Mouse (Mus musculus): ENCODE results near the gene Adcy2. TPM values are rescaled to one million over a fixed set of nuclear protein-coding genes. Genes with fewer than 3 reads are reported as not detected.

The Adcy2 gene
- polyA plus RNA-seq, 1 experiment from 2014 or later = 2.5 TPM

GRCm38 (mm10) chr13:68793286-68793685 is 206.1 kb downstream of the Adcy2 start:
- no peaks in the 10 kb centered on the region for H3K4me1 ChIP-seq
- no peak for ATAC-seq (ENCODE audit: low FRiP score, low read depth)

GRCm38 (mm10) chr13:68787286-68788061 is 211.9 kb downstream of the Adcy2 start:
- Histone ChIP-seq H3K4me3 (no peak overlapping the region), H3K27ac (replicated peaks) (no peak overlapping the region), H3K4me2 (replicated peaks) (no peak overlapping the region), H3K36me3 (no peaks in the 10 kb centered on the region), H3K4me1 (no peaks in the 10 kb centered on the region), H3K27me3 (no peaks in the 10 kb centered on the region), H3K9ac (replicated peaks) (no peak overlapping the region), H3K9me3 (no peaks in the 10 kb centered on the region)
- 93% methylated on average over 8 of the region's 8 CpGs for WGBS
- ATAC-seq (ENCODE audit: low FRiP score, low read depth) = no peak

More at GRCm38 (mm10) chr13:68793286-68793685, 206.1 kb downstream of the Adcy2 start:
- H3K27ac ChIP-seq (replicated peaks) = no peak overlapping the region
- H3K9me3 ChIP-seq = no peaks in the 10 kb centered on the region
- no peaks in the 10 kb centered on the region for H3K36me3 ChIP-seq
- H3K4me3 ChIP-seq = no peak overlapping the region
- H3K9ac ChIP-seq (replicated peaks) = no peak overlapping the region
- no peak overlapping the region for H3K4me2 ChIP-seq (replicated peaks)
- H3K27me3 ChIP-seq = no peaks in the 10 kb centered on the region

GRCm38 (mm10) chr13:68783096-68783495 is 216.2 kb downstream of the Adcy2 start:
- Histone ChIP-seq H3K4me3 (no peak overlapping the region), H3K9ac (replicated peaks) (no peak overlapping the region), H3K4me1 (no peaks in the 10 kb centered on the region), H3K27ac (replicated peaks) (no peak overlapping the region), H3K9me3 (no peaks in the 10 kb centered on the region), H3K36me3 (no peaks in the 10 kb centered on the region), H3K27me3 (no peaks in the 10 kb centered on the region), H3K4me2 (replicated peaks) (no peak overlapping the region)
- ATAC-seq (ENCODE audit: low FRiP score, low read depth) = no peak
- WGBS = 78% methylated on average over 1 of the region's 1 CpGs

- Histone ChIP-seq H3K4me1 (no peaks in the 10 kb centered on the region), H3K9me3 (no peaks in the 10 kb centered on the region), H3K27ac (replicated peaks) (no peak overlapping the region), H3K27me3 (no peaks in the 10 kb centered on the region), H3K9ac (replicated peaks) (no peak overlapping the region), H3K4me3 (no peak overlapping the region), H3K4me2 (replicated peaks) (no peak overlapping the region), H3K36me3 (no peaks in the 10 kb centered on the region)
- ATAC-seq (ENCODE audit: low FRiP score, low read depth) = no peak
- WGBS = 89% methylated on average over 6 of the region's 6 CpGs
These were observed 221.2 kb downstream of the Adcy2 start for GRCm38 (mm10) chr13:68778011-68778672.

GRCm38 (mm10) chr13:68773599-68774211 is 225.6 kb downstream of the Adcy2 start:
- no peak for ATAC-seq (ENCODE audit: low FRiP score, low read depth)
- WGBS = 57% methylated on average over 2 of the region's 2 CpGs
- no peak overlapping the region for H3K9ac ChIP-seq (replicated peaks)
- H3K27ac ChIP-seq (replicated peaks) = no peak overlapping the region
- H3K9me3 ChIP-seq = no peaks in the 10 kb centered on the region
- no peaks in the 10 kb centered on the region for H3K4me1 ChIP-seq
- H3K36me3 ChIP-seq = no peaks in the 10 kb centered on the region
- no peaks in the 10 kb centered on the region for H3K27me3 ChIP-seq
- H3K4me3 ChIP-seq = no peak overlapping the region
- H3K4me2 ChIP-seq (replicated peaks) = no peak overlapping the region

GRCm38 (mm10) chr13:68768588-68768987 is 230.8 kb downstream of the Adcy2 start:
- H3K27ac ChIP-seq (replicated peaks) = no peak overlapping the region
- H3K4me3 ChIP-seq = no peak overlapping the region
- H3K9ac ChIP-seq (replicated peaks) = no peak overlapping the region
- H3K9me3 ChIP-seq = no peaks in the 10 kb centered on the region
- no peaks in the 10 kb centered on the region for H3K36me3 ChIP-seq
- WGBS = 91% methylated on average over 3 of the region's 3 CpGs
- H3K4me1 ChIP-seq = no peaks in the 10 kb centered on the region
- no peak for ATAC-seq (ENCODE audit: low FRiP score, low read depth)
- H3K4me2 ChIP-seq (replicated peaks) = no peak overlapping the region
- H3K27me3 ChIP-seq = no peaks in the 10 kb centered on the region

- Histone ChIP-seq H3K9ac (replicated peaks) (no peak overlapping the region), H3K9me3 (no peaks in the 10 kb centered on the region), H3K4me1 (no peaks in the 10 kb centered on the region), H3K4me3 (no peak overlapping the region), H3K27ac (replicated peaks) (no peak overlapping the region), H3K36me3 (no peaks in the 10 kb centered on the region), H3K4me2 (replicated peaks) (no peak overlapping the region), H3K27me3 (no peaks in the 10 kb centered on the region)
- ATAC-seq (ENCODE audit: low FRiP score, low read depth) = no peak
- 82% methylated on average over 8 of the region's 8 CpGs for WGBS
These were observed 233.3 kb downstream of the Adcy2 start for GRCm38 (mm10) chr13:68765896-68766578.

- WGBS = 85% methylated on average over 3 of the region's 3 CpGs
- no peak for ATAC-seq (ENCODE audit: low FRiP score, low read depth)
These were observed 234.7 kb downstream of the Adcy2 start for GRCm38 (mm10) chr13:68764614-68765013.

GRCm38 (mm10) chr13:68749801-68750200 is 249.5 kb downstream of the Adcy2 start:
- no peaks in the 10 kb centered on the region for H3K36me3 ChIP-seq
- no peaks in the 10 kb centered on the region for H3K9me3 ChIP-seq
- H3K9ac ChIP-seq (replicated peaks) = no peak overlapping the region
- 79% methylated on average over 9 of the region's 9 CpGs for WGBS
- no peak for ATAC-seq (ENCODE audit: low FRiP score, low read depth)
- H3K4me1 ChIP-seq = no peaks in the 10 kb centered on the region
- no peaks in the 10 kb centered on the region for H3K27me3 ChIP-seq
- H3K27ac ChIP-seq (replicated peaks) = no peak overlapping the region
- H3K4me3 ChIP-seq = no peak overlapping the region
- H3K4me2 ChIP-seq (replicated peaks) = no peak overlapping the region

More at GRCm38 (mm10) chr13:68764614-68765013, 234.7 kb downstream of the Adcy2 start:
- Histone ChIP-seq H3K36me3 (no peaks in the 10 kb centered on the region), H3K4me3 (no peak overlapping the region), H3K27ac (replicated peaks) (no peak overlapping the region), H3K4me2 (replicated peaks) (no peak overlapping the region), H3K9ac (replicated peaks) (no peak overlapping the region), H3K4me1 (no peaks in the 10 kb centered on the region), H3K9me3 (no peaks in the 10 kb centered on the region), H3K27me3 (no peaks in the 10 kb centered on the region)

- Histone ChIP-seq H3K27me3 (no peaks in the 10 kb centered on the region), H3K4me1 (no peaks in the 10 kb centered on the region), H3K27ac (replicated peaks) (no peak overlapping the region), H3K36me3 (no peaks in the 10 kb centered on the region), H3K4me2 (replicated peaks) (no peak overlapping the region), H3K9me3 (no peaks in the 10 kb centered on the region), H3K9ac (replicated peaks) (no peak overlapping the region), H3K4me3 (no peak overlapping the region)
- ATAC-seq (ENCODE audit: low FRiP score, low read depth) = no peak
- WGBS = 88% methylated on average over 2 of the region's 2 CpGs
These were observed 250.0 kb downstream of the Adcy2 start for GRCm38 (mm10) chr13:68749370-68749769.

GRCm38 (mm10) chr13:68745426-68745825 is 253.9 kb downstream of the Adcy2 start:
- no peaks in the 10 kb centered on the region for H3K4me1 ChIP-seq
- 89% methylated on average over 5 of the region's 5 CpGs for WGBS
- H3K4me2 ChIP-seq (replicated peaks) = no peak overlapping the region
- ATAC-seq (ENCODE audit: low FRiP score, low read depth) = no peak
- H3K9ac ChIP-seq (replicated peaks) = no peak overlapping the region
- H3K27me3 ChIP-seq = no peaks in the 10 kb centered on the region
- no peak overlapping the region for H3K27ac ChIP-seq (replicated peaks)
- no peak overlapping the region for H3K4me3 ChIP-seq
- no peaks in the 10 kb centered on the region for H3K36me3 ChIP-seq
- H3K9me3 ChIP-seq = no peaks in the 10 kb centered on the region

GRCm38 (mm10) chr13:68712661-68713060 is 286.7 kb downstream of the Adcy2 start:
- H3K36me3 ChIP-seq = no peaks in the 10 kb centered on the region
- H3K9me3 ChIP-seq = no peaks in the 10 kb centered on the region
- H3K4me1 ChIP-seq = no peaks in the 10 kb centered on the region
- H3K4me3 ChIP-seq = no peak overlapping the region
- H3K27ac ChIP-seq (replicated peaks) = no peak overlapping the region
- no peak for ATAC-seq (ENCODE audit: low FRiP score, low read depth)
- H3K27me3 ChIP-seq = no peaks in the 10 kb centered on the region
- H3K4me2 ChIP-seq (replicated peaks) = no peak overlapping the region
- no peak overlapping the region for H3K9ac ChIP-seq (replicated peaks)

Measured in midbrain, embryonic 12.5 days (tissue).